Mouse (Mus musculus) intestine, postnatal 0 days (tissue): Measurements from ENCODE around the gene Klrg1. TPM values are rescaled to one million over a fixed set of nuclear protein-coding genes. Genes with fewer than 3 reads are reported as not detected.
A peak's percentile ranks its signal among the peaks of the same experiment; 100 is the strongest.

Source experiments
- ATAC-seq: fragments of 200-750 bp; cut with Nextera tagmentation; 2 replicates; pipeline ENCODE4 v1.8.0; 2017; ENCODE audit warnings: mild to moderate bottlenecking, moderate TSS enrichment, moderate library complexity
- H3K27ac ChIP-seq: fragments of 300-500 bp; sonication (generic); 2 replicates; pipeline ENCODE4 v1.5.1; 2014; ENCODE audit warnings: mild to moderate bottlenecking, low read depth, low read length, moderate library complexity
- H3K27me3 ChIP-seq: fragments of 300-500 bp; sonication (generic); replicated peaks from 2 replicates; pipeline ENCODE4 v1.6.1; 2014; ENCODE audit warnings: low read length, mixed read lengths; ENCODE audit not compliant: control insufficient read depth, insufficient read depth
- H3K36me3 ChIP-seq: fragments of 300-500 bp; sonication (generic); 2 replicates; pipeline ENCODE4 v1.6.1; 2014; ENCODE audit warnings: mild to moderate bottlenecking, moderate library complexity; ENCODE audit not compliant: control insufficient read depth, insufficient read depth
- H3K4me1 ChIP-seq: fragments of 300-500 bp; sonication (generic); replicated peaks from 2 replicates; pipeline ENCODE4 v1.6.1; 2014; ENCODE audit warnings: antibody characterized with exemption, low read length, mixed read lengths; ENCODE audit not compliant: control insufficient read depth, insufficient read depth
- H3K4me2 ChIP-seq: fragments of 300-500 bp; sonication (generic); replicated peaks from 2 replicates; pipeline ENCODE4 v1.6.1; 2014; ENCODE audit warnings: low read depth, mild to moderate bottlenecking, moderate library complexity
- H3K4me3 ChIP-seq: fragments of 300-500 bp; sonication (generic); 2 replicates; pipeline ENCODE4 v1.5.1; 2014; ENCODE audit warnings: low read depth, low read length
- H3K9ac ChIP-seq: fragments of 300-500 bp; sonication (generic); 2 replicates; pipeline ENCODE4 v1.6.1; 2014; ENCODE audit warnings: mild to moderate bottlenecking, low read depth, low read length
- H3K9me3 ChIP-seq: fragments of 300-500 bp; sonication (generic); 2 replicates; pipeline ENCODE4 v1.6.1; 2016; ENCODE audit warnings: mixed run types; ENCODE audit not compliant: control insufficient read depth
- CTCF ChIP-seq: sonication (generic); IDR thresholded peaks from 2 replicates; pipeline ENCODE4 v1.5.1; 2016; ENCODE audit warnings: low read depth, mild to moderate bottlenecking, control low read depth, antibody characterized with exemption, moderate library complexity
- WGBS: fragments of 180-500 bp; shearing (Covaris S2); extraction: QIAGEN DNeasy Blood & Tissue Kit; methylation state at CpG from one replicate; pipeline ENCODE4 v1.1.7; 2014; 5-methylcytosine and 5-hydroxymethylcytosine counted together
- polyA plus RNA-seq: library from polyadenylated mRNA; unstranded; fragments of >200 nt; fragmentation: Nextera tagmentation; extraction: Ambion mirVana; gene quantifications from 2 replicates; pipeline ENCODE4 v1.2.1, GENCODE M21; 2015

The Klrg1 gene
- polyA plus RNA-seq, 1 experiment from 2014 or later = 0.08 TPM

DNA sequence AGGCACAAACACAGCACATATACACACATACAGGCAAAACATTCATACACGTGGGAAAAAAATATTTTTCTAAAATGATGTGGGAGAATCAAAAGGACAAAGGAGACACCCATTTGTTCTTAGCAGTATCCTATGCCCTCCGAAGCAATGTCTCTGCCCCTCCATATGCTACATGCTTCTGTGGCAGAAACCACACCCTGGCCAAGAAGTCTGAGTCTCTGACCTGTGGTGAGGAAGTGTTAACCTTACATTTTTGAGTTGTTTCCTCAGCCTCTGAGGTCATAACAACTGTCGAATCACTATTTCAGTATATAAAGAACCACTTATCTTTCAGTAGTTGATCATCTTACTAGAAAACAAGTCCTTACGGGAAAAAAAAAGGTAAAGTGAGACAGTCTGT, 20.0 kb upstream of the Klrg1 start:
- Histone ChIP-seq H3K27me3 (no peaks in the 10 kb centered on the region), H3K9me3 (no peaks in the 10 kb centered on the region), H3K4me2 (no peak overlapping the region), H3K36me3 (no peaks in the 10 kb centered on the region), H3K9ac (no peak overlapping the region), H3K4me1 (no peaks in the 10 kb centered on the region), H3K27ac (no peak overlapping the region), H3K4me3 (no peak overlapping the region)
- no peak for TF ChIP-seq CTCF
- ATAC-seq = no peak
- WGBS = 75% methylated on average over 4 of the region's 4 CpGs

DNA sequence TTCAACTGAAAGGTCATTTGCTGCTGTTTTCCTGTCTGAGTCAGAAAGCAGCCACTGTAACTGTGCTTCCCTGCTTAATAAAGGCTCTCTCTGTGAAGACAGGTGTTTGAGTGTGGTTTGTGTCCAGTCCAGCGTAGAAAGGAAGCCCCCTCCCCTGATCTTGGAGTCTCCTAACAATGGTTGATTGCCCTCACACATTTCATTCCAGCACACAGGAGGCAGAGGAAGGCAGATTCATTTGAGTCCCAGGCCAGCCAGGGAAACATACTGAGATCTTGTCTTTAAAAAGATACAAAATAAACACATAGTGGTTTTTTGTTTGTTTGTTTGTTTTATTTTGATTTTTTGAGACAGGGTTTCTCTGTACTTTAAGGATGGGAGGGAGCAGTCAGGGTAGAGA, 19.4 kb upstream of the Klrg1 start:
- Histone ChIP-seq H3K9me3 (no peaks in the 10 kb centered on the region), H3K36me3 (no peaks in the 10 kb centered on the region), H3K4me3 (no peak overlapping the region), H3K27me3 (no peaks in the 10 kb centered on the region), H3K4me1 (no peaks in the 10 kb centered on the region), H3K9ac (no peak overlapping the region), H3K4me2 (no peak overlapping the region), H3K27ac (no peak overlapping the region)
- no peak for TF ChIP-seq CTCF
- 71% methylated on average over 1 of the region's 1 CpGs for WGBS
- ATAC-seq = no peak

DNA sequence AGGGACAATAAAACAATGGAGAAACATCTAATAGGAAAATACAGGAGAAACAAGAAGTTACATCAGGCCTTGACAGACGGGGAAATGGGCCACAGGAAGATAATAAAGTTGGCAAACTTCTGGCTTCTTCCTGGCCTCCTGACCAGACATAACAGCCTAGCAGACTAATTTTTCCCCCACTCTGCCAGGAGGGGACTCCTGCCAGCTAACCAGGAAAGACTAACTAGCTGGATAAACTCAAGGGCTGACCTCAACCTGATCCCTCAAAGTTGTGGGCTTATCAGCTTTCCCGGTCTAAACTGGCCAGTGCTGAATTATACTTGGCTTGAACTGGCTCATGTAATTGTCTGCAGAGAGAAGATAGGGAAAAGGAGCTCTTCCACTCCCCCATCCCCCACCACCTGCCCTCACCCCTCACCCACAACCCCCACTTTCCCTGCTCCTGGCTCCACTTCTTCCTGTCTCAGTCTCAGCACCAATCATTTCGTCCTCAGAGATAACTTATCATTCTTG, 17.0 kb upstream of the Klrg1 start:
- H3K9ac ChIP-seq = no peak overlapping the region
- no peaks in the 10 kb centered on the region for H3K36me3 ChIP-seq
- WGBS = 33% methylated on average over 3 of the region's 3 CpGs
- H3K27me3 ChIP-seq = no peaks in the 10 kb centered on the region
- no peaks in the 10 kb centered on the region for H3K9me3 ChIP-seq
- no peak overlapping the region for H3K27ac ChIP-seq
- TF ChIP-seq CTCF = no peak
- no peaks in the 10 kb centered on the region for H3K4me1 ChIP-seq
- no peak for ATAC-seq
- H3K4me2 ChIP-seq = no peak overlapping the region
- no peak overlapping the region for H3K4me3 ChIP-seq

DNA sequence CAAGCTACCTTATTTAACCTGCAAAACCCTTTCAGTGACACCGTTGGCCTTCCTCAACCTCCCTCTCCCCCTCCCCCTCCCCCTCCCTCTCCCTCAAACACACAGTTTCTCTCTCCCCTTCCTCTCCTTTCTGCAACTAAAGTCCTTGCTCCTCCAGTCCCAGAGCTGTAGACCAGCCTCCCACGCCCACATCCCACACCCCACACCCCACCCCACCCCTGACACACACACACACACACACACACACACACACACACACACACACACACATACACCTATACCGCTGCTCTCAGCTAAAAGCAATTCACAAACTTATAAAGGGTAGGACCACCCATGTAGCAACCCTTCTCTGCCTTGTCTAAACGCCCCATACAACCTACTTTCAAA, 15.5 kb upstream of the Klrg1 start:
- TF ChIP-seq CTCF = no peak
- Histone ChIP-seq H3K9ac (no peak overlapping the region), H3K36me3 (no peaks in the 10 kb centered on the region), H3K27me3 (no peaks in the 10 kb centered on the region), H3K4me1 (no peaks in the 10 kb centered on the region), H3K4me2 (peak overlapping the region; percentile 67), H3K9me3 (no peaks in the 10 kb centered on the region), H3K27ac (no peak overlapping the region), H3K4me3 (no peak overlapping the region)
- WGBS = 45% methylated on average over 4 of the region's 4 CpGs
- no peak for ATAC-seq

DNA sequence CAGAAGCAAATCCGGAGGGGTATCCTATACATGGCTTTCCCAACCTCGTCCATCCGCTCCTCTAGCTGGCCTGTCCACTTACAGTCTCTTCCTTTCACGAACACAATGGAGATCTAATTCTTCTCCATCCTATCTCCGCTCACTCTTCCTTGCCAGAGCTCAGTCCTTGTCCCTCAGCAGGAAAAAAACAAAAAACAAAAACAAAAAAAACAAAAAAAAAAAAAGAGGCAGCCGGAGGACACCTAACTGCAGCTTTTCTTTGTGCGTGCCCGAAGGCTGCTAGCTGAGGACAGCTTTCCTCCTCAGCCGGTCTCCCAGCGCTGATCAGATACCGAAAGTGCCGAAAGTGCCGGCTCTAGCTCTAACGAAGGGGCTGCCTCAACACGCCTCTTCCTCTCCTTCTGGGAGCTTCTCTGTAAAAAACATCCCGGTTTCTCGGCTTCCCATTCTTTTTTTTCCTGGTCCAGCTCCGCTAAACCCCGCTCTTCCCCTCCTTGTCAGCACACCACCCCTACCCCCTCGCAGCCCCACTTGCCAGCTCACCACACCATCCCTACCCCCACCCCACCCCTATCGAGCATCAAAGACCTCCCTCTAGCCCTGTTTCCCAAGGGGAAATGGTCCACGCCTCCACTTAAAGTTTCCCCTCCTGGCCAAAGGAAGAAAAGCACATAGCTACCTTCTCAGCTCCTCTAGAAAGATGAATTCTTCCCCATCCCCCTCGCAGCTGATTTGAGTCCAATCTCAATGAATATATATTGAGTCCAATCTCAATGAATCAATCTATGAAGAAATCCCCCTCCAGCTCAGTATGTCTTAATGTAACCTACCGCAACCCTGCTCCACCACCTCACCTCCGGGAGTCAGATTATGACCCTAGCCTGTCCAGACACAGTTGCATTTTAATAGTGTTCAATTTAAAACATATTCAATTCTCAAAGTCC, 14.9 kb upstream of the Klrg1 start:
- ATAC-seq = no peak

DNA sequence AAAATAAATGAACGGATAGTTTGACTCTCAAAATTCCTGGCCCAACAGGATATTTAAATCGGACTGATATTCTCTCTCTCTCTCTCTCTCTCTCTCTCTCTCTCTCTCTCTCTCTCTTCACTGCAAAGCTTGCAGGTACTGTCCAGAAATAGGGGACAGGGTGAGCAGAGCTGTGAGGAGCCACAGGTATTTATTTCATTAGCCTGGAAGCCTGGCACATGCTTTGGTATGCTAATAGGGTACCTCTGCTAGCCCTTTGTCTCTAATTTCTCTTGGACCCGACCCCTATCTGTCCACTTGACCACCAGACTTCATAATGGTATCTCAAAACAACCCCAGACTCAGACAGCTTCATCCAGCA, 14.2 kb upstream of the Klrg1 start:
- Histone ChIP-seq H3K4me3 (peak overlapping the region; percentile 48), H3K27me3 (no peaks in the 10 kb centered on the region), H3K36me3 (no peaks in the 10 kb centered on the region), H3K27ac (no peak overlapping the region), H3K9me3 (no peaks in the 10 kb centered on the region), H3K4me2 (peak overlapping the region; percentile 67), H3K4me1 (no peaks in the 10 kb centered on the region), H3K9ac (no peak overlapping the region)
- no peak for ATAC-seq
- TF ChIP-seq CTCF = no peak
- WGBS = 30% methylated on average over 3 of the region's 3 CpGs

More for the DNA sequence above, 14.9 kb upstream of the Klrg1 start:
- peak; percentile 24; the same call in 1 of the 2 replicates for TF ChIP-seq CTCF
- H3K36me3 ChIP-seq = no peaks in the 10 kb centered on the region
- peak overlapping the region; percentile 48 for H3K4me3 ChIP-seq
- H3K27ac ChIP-seq = no peak overlapping the region
- no peaks in the 10 kb centered on the region for H3K4me1 ChIP-seq
- no peaks in the 10 kb centered on the region for H3K9me3 ChIP-seq
- no peaks in the 10 kb centered on the region for H3K27me3 ChIP-seq
- H3K4me2 ChIP-seq = peak overlapping the region; percentile 67
- 11% methylated on average over 25 of the region's 25 CpGs for WGBS
- H3K9ac ChIP-seq = 0 out of 2 replicates have a peak overlapping the region, but pooled peaks have one; percentile 31
